Mouse (Mus musculus): Measurements from ENCODE around the gene Ubxn2a.

DNA sequence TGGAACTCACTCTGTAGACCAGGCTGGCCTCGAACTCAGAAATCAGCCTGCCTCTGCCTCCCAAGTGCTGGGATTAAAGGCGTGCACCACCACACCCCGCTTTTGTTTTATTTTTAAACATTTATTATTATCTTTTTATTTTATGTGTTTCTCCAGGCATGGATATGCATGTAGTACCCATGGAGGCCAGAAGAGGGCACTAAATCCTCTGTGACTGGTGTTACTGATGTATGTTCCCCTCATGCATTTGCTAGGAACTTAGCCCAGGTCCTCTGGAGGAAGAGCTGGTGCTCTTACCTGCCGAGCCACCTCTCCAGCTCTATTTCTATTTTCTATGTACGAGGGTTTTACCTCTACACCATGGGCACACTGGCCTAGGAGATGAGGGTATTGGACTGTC lies 51.3 kb downstream of the Ubxn2a start:
- no peak for TF ChIP-seq CTCF (IDR thresholded peaks at IDR 0.05; ENCODE audit: borderline replicate concordance, insufficient read depth, low read length)
- TF ChIP-seq POLR2A (IDR thresholded peaks at IDR 0.05; ENCODE audit: low read depth, low read length): no peak
